Mouse (Mus musculus) mouse embryonic stem cell (cell line): ENCODE results near the gene Cpsf2.

ENCODE experiments used
- in situ Hi-C, 2 experiments: fragments of 300-500 bp; cut with MboI; formaldehyde crosslinking; loops; 1 replicate in 1 of 2; 3 replicates in 1 of 2; pipeline ENCODE4 v1.14.3; 2019 to 2020; ENCODE audit warnings: low sequenced_read_pairs in 2 of 2, low pct_unique_long_range_greater_than_20kb in 1 of 2, mixed read lengths in 1 of 2; ENCODE audit not compliant: unreplicated experiment in 1 of 2

Gene Cpsf2

DNA sequence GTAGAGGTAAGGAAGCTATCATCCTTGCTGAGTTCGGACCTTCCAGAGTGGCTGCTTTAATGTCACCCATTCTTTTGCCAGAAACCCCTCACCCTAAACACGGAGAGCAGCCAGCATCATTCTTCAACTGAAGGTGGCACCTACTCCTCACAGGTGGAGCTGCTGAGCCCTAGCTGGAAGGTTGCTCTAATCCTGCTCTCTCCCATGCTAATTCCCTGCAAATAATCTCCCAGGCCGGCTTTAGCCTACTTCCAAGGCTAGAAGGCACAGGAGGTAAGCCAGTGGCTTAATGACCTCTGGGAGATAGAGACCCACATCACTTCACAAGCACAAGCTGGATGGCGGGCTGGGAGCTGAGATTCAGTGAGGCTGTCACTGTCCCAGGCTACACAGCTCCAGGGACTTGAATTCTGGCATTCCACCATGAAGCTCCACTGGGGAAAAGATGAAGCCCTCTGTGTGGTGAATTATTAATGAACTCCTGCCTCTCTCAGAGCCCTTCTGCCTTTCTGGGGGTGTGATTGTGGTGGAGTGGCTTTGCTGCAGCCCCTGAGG lies 54.2 kb downstream of the Cpsf2 start:
- in situ Hi-C loops, result no loop called here

DNA sequence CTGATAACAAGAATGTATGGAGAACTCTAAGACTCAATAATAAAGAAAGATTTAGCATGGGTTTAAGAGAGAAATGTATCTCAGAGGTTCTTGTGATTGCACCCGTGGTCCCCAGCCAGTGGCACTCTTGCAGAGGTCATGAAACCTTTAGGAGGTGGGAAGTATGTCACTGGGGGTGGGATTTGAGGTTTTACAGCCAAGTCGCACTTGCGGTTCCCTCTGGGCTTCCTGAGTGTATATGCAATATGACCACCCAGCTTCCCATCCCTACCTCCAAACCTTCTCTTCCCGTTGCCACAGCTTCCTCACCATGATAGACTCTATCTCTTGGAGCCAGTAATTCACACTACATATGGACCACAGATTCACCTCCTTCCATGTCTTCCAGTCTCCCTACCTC lies 59.1 kb downstream of the Cpsf2 start:
- in situ Hi-C loops, result no loop called here

DNA sequence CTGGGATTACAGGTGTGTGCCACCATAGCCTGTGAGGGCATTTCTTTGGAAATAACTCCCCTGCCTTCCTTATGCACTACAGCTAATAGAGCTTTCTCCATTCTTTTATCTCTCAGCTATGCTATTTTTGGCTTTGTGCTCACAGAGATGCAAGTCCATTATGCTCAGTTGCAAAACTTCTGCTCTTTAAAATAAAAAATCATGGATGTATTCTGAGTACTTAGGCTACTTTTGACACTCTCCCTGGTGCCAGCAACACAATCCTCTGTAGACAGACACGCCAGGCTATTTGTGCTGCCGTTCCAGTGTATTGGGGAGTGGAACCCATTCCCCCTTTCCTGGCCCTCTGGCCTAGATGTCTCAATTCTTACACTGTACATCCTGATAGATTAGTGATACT lies 64.1 kb downstream of the Cpsf2 start:
- in situ Hi-C loops, result no loop called here

DNA sequence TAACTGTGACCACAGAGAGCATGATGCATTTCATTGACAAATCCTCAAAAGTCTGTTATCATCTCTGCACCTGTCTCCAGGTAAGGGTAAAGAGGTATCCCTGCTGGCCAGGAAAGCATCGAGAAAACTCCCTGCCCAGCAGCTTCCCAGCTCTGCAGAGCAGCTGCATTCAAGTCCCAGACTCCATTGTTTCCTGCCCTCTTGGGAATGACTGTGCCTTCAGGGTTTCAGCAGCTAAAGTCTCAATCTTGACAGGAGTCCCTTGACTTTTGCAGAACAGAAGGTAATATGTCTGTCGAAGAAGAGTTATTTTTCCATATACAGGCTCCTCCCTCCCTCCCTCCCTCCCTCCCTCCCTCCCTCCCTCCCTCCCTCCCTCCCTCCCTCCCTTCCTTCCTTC lies 65.9 kb downstream of the Cpsf2 start:
- in situ Hi-C loops, result no loop called here

DNA sequence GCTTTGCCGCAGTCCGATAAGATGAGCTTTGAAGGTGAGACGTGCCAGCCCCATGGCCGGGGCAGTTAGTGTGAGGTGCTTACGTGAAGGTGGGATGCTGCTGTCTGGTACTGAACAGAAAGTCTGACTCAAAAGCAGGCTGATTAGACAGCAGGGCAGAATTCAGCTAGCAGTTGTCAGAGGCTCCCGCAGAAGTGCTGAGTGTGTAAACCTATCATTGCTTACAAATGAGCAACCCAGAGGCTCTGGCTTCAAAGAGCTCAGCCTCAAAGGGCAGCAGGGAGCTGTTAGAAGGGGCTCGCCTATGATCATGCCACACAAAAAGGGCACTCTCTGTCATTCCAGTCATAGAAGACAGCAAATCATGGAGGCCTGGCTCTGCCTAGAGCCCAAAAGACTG lies 66.5 kb downstream of the Cpsf2 start:
- in situ Hi-C loops, result no loop called here

DNA sequence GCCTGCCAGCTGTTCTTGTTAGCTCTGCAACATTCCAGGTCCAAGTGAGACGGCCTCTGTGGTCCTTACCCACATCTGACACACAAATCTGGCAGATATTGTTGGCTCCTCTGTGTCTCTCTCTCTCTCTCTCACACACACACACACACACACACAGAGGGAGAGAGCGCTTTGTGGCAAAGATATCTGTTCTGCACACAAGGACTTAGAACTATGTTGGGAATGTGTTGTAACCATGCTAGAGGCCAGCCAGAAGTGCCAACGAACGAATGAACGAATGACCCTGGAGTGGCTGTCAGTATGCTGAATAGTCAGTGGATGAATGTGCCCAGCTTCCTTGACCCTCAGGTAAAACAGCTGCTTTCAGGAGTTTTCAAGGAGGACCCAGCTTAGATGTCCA lies 68.1 kb downstream of the Cpsf2 start:
- in situ Hi-C loops, result no loop called here

DNA sequence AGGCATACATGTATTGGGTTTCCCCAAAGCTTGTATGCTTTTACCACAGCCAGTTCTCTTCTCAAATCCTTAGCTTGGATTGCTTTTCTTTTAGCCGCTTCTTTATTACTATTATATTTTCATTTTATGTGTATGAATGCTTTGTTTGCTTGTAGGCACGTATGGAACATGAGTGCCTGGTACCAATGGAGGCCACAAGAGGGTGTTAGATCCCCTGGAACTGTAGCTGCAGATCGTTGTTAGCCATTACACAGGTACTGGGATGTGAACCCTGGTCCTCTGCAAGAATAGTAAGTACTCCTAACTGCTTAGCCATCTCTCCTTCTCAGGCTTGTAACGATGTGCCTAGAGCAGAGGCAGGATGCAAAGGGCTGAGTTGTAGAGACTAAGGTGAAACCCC lies 78.4 kb downstream of the Cpsf2 start:
- in situ Hi-C loops, result loop anchor here in 1 of 2 experiments (10.0 kb wide), 1 partner anchor 331 kb away; no protein-coding TSS in a partner anchor

DNA sequence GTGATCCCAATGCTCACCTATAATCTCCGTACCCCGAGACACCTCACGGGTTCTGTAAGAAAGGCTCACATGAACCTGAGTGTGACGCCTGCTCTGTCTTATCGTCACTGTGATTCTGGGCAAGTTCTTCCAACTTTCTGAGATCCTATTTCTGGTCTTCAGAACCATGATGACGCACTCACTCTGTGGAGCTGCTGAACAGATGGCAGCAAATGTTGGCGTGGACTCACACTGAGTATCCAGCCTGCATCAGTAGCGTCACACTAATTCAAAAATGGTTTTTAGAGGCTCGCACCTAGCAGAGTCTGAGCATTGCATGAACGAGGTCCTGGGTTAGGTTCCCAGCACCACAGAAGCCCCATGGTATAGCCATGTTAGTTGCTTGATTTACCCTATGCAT lies 80.0 kb downstream of the Cpsf2 start:
- in situ Hi-C loops, result loop anchor here in 1 of 2 experiments (10.0 kb wide), 1 partner anchor 329 kb away; no protein-coding TSS in a partner anchor
